Mouse (Mus musculus): ENCODE data around the gene Fam186b. TPM values are rescaled to one million over a fixed set of nuclear protein-coding genes. Genes with fewer than 3 reads are reported as not detected.

The Fam186b gene
- not detected for total RNA-seq (2023)

GRCm38 (mm10) chr15:99295484-99295981, at the start of gene Fam186b:
TSS of gene Fam186b (minus strand) at chr15:99295888.

GRCm38 (mm10) chr15:99294813-99295374, 794 bp downstream of the Fam186b start, which contains the start of gene Prpf40b:
TSS of gene Prpf40b (plus strand) at chr15:99295087.

GRCm38 (mm10) chr15:99251626-99252380, 43.9 kb downstream of the Fam186b start, which contains the start of gene Mcrs1:
TSS of gene Mcrs1 (minus strand) at chr15:99251961.

GRCm38 (mm10) chr15:99224208-99224911, 71.3 kb downstream of the Fam186b start, which contains the start of gene Kcnh3:
TSS of gene Kcnh3 (plus strand) at chr15:99224861.

Other genes starting within 250 kb of the Fam186b start
- gene Prph, start 240.7 kb downstream of the Fam186b start, total RNA-seq (2023), result not detected
- gene Troap, start 221.3 kb downstream of the Fam186b start, total RNA-seq (2023), result 0.31 TPM
- not detected for gene C1ql4, start 208.1 kb downstream of the Fam186b start, total RNA-seq (2023)
- not detected for gene Dnajc22, start 202.7 kb downstream of the Fam186b start, total RNA-seq (2023)
- gene Spats2, start 170.0 kb downstream of the Fam186b start, total RNA-seq (2023), result not detected
- 4.8 TPM for gene Kcnh3, start 71.0 kb downstream of the Fam186b start, total RNA-seq (2023)
- gene Mcrs1, start 43.9 kb downstream of the Fam186b start, total RNA-seq (2023), result 111 TPM
- 15.1 TPM for gene Prpf40b, start 801 bp downstream of the Fam186b start, total RNA-seq (2023)
- gene Fmnl3, start 74.6 kb upstream of the Fam186b start, total RNA-seq (2023), result 39.3 TPM
- 359 TPM for gene Tmbim6, start 97.0 kb upstream of the Fam186b start, total RNA-seq (2023)
- 46.4 TPM for gene Nckap5l, start 161.9 kb upstream of the Fam186b start, total RNA-seq (2023)
- 6.3 TPM for gene Bcdin3d, start 178.8 kb upstream of the Fam186b start, total RNA-seq (2023)
- not detected for gene Faim2, start 232.3 kb upstream of the Fam186b start, total RNA-seq (2023)